Mouse (Mus musculus): ENCODE measurements around the gene Eps8l3. TPM values are rescaled to one million over a fixed set of nuclear protein-coding genes. Genes with fewer than 3 reads are reported as not detected.
"Not testable (repeated sequence)": the region's sequence is repeated elsewhere in the genome, so short reads cannot be mapped to it uniquely, and the experiment has no call there.

Eps8l3 gene
- polyA plus RNA-seq, 1 experiment, result 0.05 TPM

- no peak for TF ChIP-seq POLR2A (IDR thresholded peaks at IDR 0.05; ENCODE audit: borderline replicate concordance, insufficient read depth, low read length)
- TF ChIP-seq CTCF (IDR thresholded peaks at IDR 0.05; ENCODE audit: borderline replicate concordance, insufficient read depth, low read depth, low read length), result no peak
- H3K27ac ChIP-seq (ENCODE audit: insufficient read depth, low read length), result no peak overlapping the region
- no peaks in the 10 kb centered on the region for H3K27me3 ChIP-seq (ENCODE audit: control insufficient read depth, insufficient read depth, low read length)
- DNase-seq, result no peak
- no peak overlapping the region for H3K4me3 ChIP-seq (replicated peaks; ENCODE audit: insufficient read depth, low read depth, low read length)
- 79% methylated on average over 17 of the region's 17 CpGs for WGBS
- H3K4me1 ChIP-seq (ENCODE audit: control insufficient read depth, insufficient read depth, low read length), result peaks cover 4% of the 10 kb centered on the region; the same call in 1 of the 2 replicates
Measured at GRCm38 (mm10) chr3:107853232-107854181, 23.5 kb upstream of the Eps8l3 start.

GRCm38 (mm10) chr3:107855368-107855767, 21.7 kb upstream of the Eps8l3 start:
- H3K27ac ChIP-seq (ENCODE audit: insufficient read depth, low read length), result no peak overlapping the region

GRCm38 (mm10) chr3:107857646-107858045, 19.4 kb upstream of the Eps8l3 start:
- WGBS, result 65% methylated on average over 6 of the region's 6 CpGs
- no peak for DNase-seq
- Histone ChIP-seq H3K27ac (ENCODE audit: insufficient read depth, low read length) (no peak overlapping the region), H3K4me3 (replicated peaks; ENCODE audit: insufficient read depth, low read depth, low read length) (no peak overlapping the region), H3K27me3 (ENCODE audit: control insufficient read depth, insufficient read depth, low read length) (no peaks in the 10 kb centered on the region), H3K4me1 (ENCODE audit: control insufficient read depth, insufficient read depth, low read length) (no peaks in the 10 kb centered on the region)
- TF ChIP-seq CTCF (IDR thresholded peaks at IDR 0.05; ENCODE audit: borderline replicate concordance, insufficient read depth, low read depth, low read length), result no peak
- TF ChIP-seq POLR2A (IDR thresholded peaks at IDR 0.05; ENCODE audit: borderline replicate concordance, insufficient read depth, low read length), result no peak

More at GRCm38 (mm10) chr3:107855368-107855767, 21.7 kb upstream of the Eps8l3 start:
- TF ChIP-seq POLR2A (IDR thresholded peaks at IDR 0.05; ENCODE audit: borderline replicate concordance, insufficient read depth, low read length) (no peak), CTCF (IDR thresholded peaks at IDR 0.05; ENCODE audit: borderline replicate concordance, insufficient read depth, low read depth, low read length) (no peak)
- DNase-seq, result no peak
- WGBS, result 44% methylated on average over 13 of the region's 13 CpGs
- Histone ChIP-seq H3K4me3 (replicated peaks; ENCODE audit: insufficient read depth, low read depth, low read length) (no peak overlapping the region), H3K27me3 (ENCODE audit: control insufficient read depth, insufficient read depth, low read length) (no peaks in the 10 kb centered on the region), H3K4me1 (ENCODE audit: control insufficient read depth, insufficient read depth, low read length) (peaks cover 4% of the 10 kb centered on the region; the same call in 1 of the 2 replicates)

- H3K27ac ChIP-seq (ENCODE audit: insufficient read depth, low read length); DNase-seq; H3K4me3 ChIP-seq (replicated peaks; ENCODE audit: insufficient read depth, low read depth, low read length); H3K4me1 ChIP-seq (ENCODE audit: control insufficient read depth, insufficient read depth, low read length); H3K27me3 ChIP-seq (ENCODE audit: control insufficient read depth, insufficient read depth, low read length): not testable (repeated sequence)
- 78% methylated on average over 5 of the region's 5 CpGs for WGBS
Measured at GRCm38 (mm10) chr3:107861483-107861882, 15.5 kb upstream of the Eps8l3 start.

GRCm38 (mm10) chr3:107862471-107862870, 14.6 kb upstream of the Eps8l3 start:
- H3K4me1 ChIP-seq (ENCODE audit: control insufficient read depth, insufficient read depth, low read length), result no peaks in the 10 kb centered on the region
- no peak overlapping the region for H3K4me3 ChIP-seq (replicated peaks; ENCODE audit: insufficient read depth, low read depth, low read length)
- no peak overlapping the region for H3K27ac ChIP-seq (ENCODE audit: insufficient read depth, low read length)
- WGBS, result 78% methylated on average over 2 of the region's 2 CpGs
- no peak for TF ChIP-seq POLR2A (IDR thresholded peaks at IDR 0.05; ENCODE audit: borderline replicate concordance, insufficient read depth, low read length)
- no peak for TF ChIP-seq CTCF (IDR thresholded peaks at IDR 0.05; ENCODE audit: borderline replicate concordance, insufficient read depth, low read depth, low read length)
- DNase-seq, result no peak
- H3K27me3 ChIP-seq (ENCODE audit: control insufficient read depth, insufficient read depth, low read length), result no peaks in the 10 kb centered on the region

- Histone ChIP-seq H3K4me3 (replicated peaks; ENCODE audit: insufficient read depth, low read depth, low read length) (no peak overlapping the region), H3K4me1 (ENCODE audit: control insufficient read depth, insufficient read depth, low read length) (no peaks in the 10 kb centered on the region), H3K27me3 (ENCODE audit: control insufficient read depth, insufficient read depth, low read length) (no peaks in the 10 kb centered on the region), H3K27ac (ENCODE audit: insufficient read depth, low read length) (no peak overlapping the region)
- whole genome bisulfite sequencing, result 85% methylated on average over 5 of the region's 5 CpGs
- no peak for DNase-seq
- TF ChIP-seq POLR2A (IDR thresholded peaks at IDR 0.05; ENCODE audit: borderline replicate concordance, insufficient read depth, low read length) (no peak), CTCF (IDR thresholded peaks at IDR 0.05; ENCODE audit: borderline replicate concordance, insufficient read depth, low read depth, low read length) (no peak)
Measured at GRCm38 (mm10) chr3:107863471-107863870, 13.6 kb upstream of the Eps8l3 start.

- Histone ChIP-seq H3K4me1 (ENCODE audit: control insufficient read depth, insufficient read depth, low read length) (no peaks in the 10 kb centered on the region), H3K27ac (ENCODE audit: insufficient read depth, low read length) (no peak overlapping the region), H3K27me3 (ENCODE audit: control insufficient read depth, insufficient read depth, low read length) (no peaks in the 10 kb centered on the region), H3K4me3 (replicated peaks; ENCODE audit: insufficient read depth, low read depth, low read length) (no peak overlapping the region)
- peak; percentile 81 to 91 for DNase-seq
- 10% methylated on average over 2 of the region's 2 CpGs for WGBS
- TF ChIP-seq POLR2A (IDR thresholded peaks at IDR 0.05; ENCODE audit: borderline replicate concordance, insufficient read depth, low read length) (no peak), CTCF (IDR thresholded peaks at IDR 0.05; ENCODE audit: borderline replicate concordance, insufficient read depth, low read depth, low read length) (peak; percentile 96)
Measured at GRCm38 (mm10) chr3:107863898-107864603, 13.0 kb upstream of the Eps8l3 start.

Measured in cerebellum, adult 2 months (tissue).